Mouse (Mus musculus) kidney, embryonic 15.5 days (tissue): ENCODE results near the gene Ddx39. TPM values are rescaled to one million over a fixed set of nuclear protein-coding genes. Genes with fewer than 3 reads are reported as not detected.

Experiments
- ATAC-seq: fragments of 200-750 bp; cut with Nextera tagmentation; replicated peaks from 2 replicates; pipeline ENCODE4 v1.8.0; 2017; ENCODE audit warnings: moderate TSS enrichment; ENCODE audit not compliant: low FRiP score
- H3K27ac ChIP-seq: fragments of 300-500 bp; sonication (generic); 2 replicates; pipeline ENCODE4 v1.5.1; 2015; ENCODE audit warnings: mild to moderate bottlenecking, inconsistent platforms
- H3K27me3 ChIP-seq: fragments of 300-500 bp; sonication (generic); 2 replicates; pipeline ENCODE4 v1.6.1; 2015; ENCODE audit warnings: inconsistent platforms
- H3K36me3 ChIP-seq: fragments of 300-500 bp; sonication (generic); 2 replicates; pipeline ENCODE4 v1.6.1; 2015; ENCODE audit warnings: inconsistent platforms
- H3K4me1 ChIP-seq: fragments of 300-500 bp; sonication (generic); 2 replicates; pipeline ENCODE4 v1.6.1; 2015; ENCODE audit warnings: inconsistent platforms
- H3K4me2 ChIP-seq: fragments of 300-500 bp; sonication (generic); 2 replicates; pipeline ENCODE4 v1.6.1; 2015; ENCODE audit warnings: moderate library complexity, mild to moderate bottlenecking, inconsistent platforms
- H3K4me3 ChIP-seq: fragments of 300-500 bp; sonication (generic); replicated peaks from 2 replicates; pipeline ENCODE4 v1.5.1; 2015; ENCODE audit warnings: mild to moderate bottlenecking, inconsistent platforms
- H3K9ac ChIP-seq: fragments of 300-500 bp; sonication (generic); 2 replicates; pipeline ENCODE4 v1.6.1; 2015; ENCODE audit warnings: mild to moderate bottlenecking, inconsistent platforms
- H3K9me3 ChIP-seq: fragments of 300-500 bp; sonication (generic); replicated peaks from 2 replicates; pipeline ENCODE4 v1.6.1; 2016; ENCODE audit warnings: inconsistent platforms
- WGBS: fragments of 180-500 bp; shearing (Covaris S2); methylation state at CpG from one replicate; pipeline ENCODE4 v1.1.7; 2015; ENCODE audit warnings: mixed read lengths; 5-methylcytosine and 5-hydroxymethylcytosine counted together
- polyA plus RNA-seq: library from polyadenylated mRNA; unstranded; fragments of >200 nt; fragmentation: Nextera tagmentation; extraction: Ambion mirVana; gene quantifications from 2 replicates; pipeline ENCODE4 v1.2.1, GENCODE M21; 2015

Gene Ddx39
- polyA plus RNA-seq, 1 experiment from 2014 or later: 189 TPM

DNA sequence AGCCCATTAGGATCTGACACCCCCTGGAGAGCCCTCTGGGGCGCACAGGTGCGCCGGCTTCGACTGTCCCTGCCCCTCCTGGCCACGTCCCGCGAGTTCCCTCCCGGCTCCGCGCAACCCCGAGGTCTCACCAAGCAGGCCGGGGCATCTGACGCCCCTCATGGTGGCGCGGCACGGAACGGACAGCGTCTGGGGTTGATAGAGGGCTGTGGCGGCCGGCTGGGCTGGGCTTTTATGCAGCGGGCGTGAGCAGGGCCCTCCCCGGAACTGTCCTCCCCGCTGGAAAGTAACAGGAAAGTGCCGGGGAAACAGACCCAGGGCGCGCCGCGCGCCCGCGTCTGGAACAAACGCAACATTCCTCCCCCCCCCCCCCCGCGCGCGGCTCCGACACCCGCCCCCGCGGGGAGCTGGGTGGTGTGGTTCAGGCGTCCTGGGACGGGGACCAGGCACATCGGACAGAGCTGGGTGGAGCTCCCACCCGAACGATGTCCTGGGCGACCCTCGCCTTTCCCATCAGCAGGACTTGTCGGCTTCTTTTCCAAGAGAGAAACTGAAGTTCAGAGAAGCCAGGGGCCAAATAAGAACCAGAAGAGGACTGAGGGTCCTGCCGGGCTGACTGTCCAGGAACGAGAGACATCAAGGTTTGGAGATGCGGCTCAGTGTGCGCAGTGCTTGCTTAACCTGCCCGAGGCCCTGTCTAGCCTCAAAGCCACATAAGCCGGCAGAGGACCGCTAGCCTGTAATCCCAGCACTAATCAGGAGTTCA lies 26.2 kb downstream of the Ddx39 start, which contains the start of gene Adgre5:
TSS of gene Adgre5 (minus strand) at position 351 of the 766 bp plus-strand sequence.
- peak within 1 kb of the TSS; percentile 60 for H3K4me3 ChIP-seq
- H3K9me3 ChIP-seq: no peaks in the 10 kb centered on the region
- H3K9ac ChIP-seq: peak within 1 kb of the TSS; percentile 66
- no peaks in the 10 kb centered on the region for H3K36me3 ChIP-seq
- H3K4me1 ChIP-seq: peaks cover 53% of the 10 kb centered on the region
- peak within 1 kb of the TSS; percentile 76 for H3K27ac ChIP-seq
- peaks cover 10% of the 10 kb centered on the region; the same call in 1 of the 2 replicates for H3K27me3 ChIP-seq
- ATAC-seq: peak; percentile 67
- peak within 1 kb of the TSS; percentile 89 for H3K4me2 ChIP-seq
- WGBS: 2% methylated on average over 40 of the region's 56 CpGs

DNA sequence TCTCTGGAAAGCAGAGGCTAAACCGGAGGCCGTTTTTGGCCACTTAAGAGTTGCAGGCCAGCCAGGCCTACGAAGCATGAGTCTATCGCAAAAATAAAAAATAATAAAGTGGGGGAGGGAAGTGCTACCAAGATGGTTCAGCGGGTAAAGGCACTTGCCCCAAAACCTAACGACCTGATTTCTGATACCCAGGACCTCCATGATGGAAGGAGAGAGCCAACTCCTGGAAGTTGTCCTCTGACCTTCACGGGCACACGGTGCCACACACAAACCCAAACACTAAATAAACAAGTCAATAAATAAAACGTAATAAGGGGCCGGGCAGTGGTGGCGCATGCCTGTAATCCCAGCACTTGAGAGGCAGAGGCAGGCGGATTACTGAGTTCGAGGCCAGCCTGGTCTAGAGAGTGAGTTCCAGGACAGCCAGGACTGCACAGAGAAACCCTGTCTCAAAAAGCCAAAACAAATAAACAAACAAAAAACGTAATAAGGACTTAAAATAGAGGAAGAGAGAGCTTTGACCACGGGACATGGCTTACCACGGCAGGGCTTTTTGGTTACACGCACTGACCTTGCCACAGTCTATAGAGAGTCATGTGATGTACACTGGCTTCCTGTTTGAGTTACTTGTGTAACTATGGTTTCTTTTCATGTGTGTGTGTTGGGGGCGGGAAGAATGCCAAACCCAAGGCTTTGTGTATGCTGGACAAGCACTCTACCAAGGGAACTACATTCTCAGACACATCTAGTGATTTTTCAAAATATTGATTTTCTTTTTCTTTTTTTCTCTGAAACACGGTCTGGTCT lies 27.1 kb downstream of the Ddx39 start:
- 76% methylated on average over 19 of the region's 19 CpGs for WGBS
- no peak for ATAC-seq
- Histone ChIP-seq H3K4me1 (peaks cover 48% of the 10 kb centered on the region), H3K36me3 (no peaks in the 10 kb centered on the region), H3K9me3 (no peaks in the 10 kb centered on the region), H3K4me3 (peak overlapping the region; percentile 60), H3K27ac (peak overlapping the region; percentile 76), H3K27me3 (peaks cover 14% of the 10 kb centered on the region; the same call in 1 of the 2 replicates), H3K4me2 (peak overlapping the region; percentile 89), H3K9ac (peak overlapping the region; percentile 66)

- no peak overlapping the region for H3K4me3 ChIP-seq
Measured at GRCm38 (mm10) chr8:83742968-83743367, 28.0 kb downstream of the Ddx39 start.

DNA sequence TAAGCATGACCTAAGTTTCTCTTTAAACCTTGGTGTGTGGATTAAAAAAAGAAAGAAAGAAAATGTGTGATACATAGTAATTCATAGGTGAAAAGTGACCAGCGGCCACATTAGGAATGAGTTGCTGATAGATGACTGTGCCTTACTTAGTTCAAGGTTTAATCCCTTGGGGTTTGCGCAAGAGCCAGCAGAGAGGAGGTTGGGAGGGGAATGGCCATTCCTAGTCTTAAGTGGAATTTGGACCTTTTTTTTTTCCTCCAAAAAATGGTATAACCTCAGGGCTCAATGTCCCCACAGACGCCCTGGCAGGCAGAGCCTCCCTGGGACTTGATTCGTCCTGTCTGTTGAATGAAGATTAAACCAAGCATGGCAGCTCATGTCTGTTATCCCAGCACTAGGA lies 29.1 kb downstream of the Ddx39 start:
- no peak overlapping the region for H3K4me2 ChIP-seq

More at GRCm38 (mm10) chr8:83742968-83743367, 28.0 kb downstream of the Ddx39 start:
- Histone ChIP-seq H3K27me3 (peaks cover 20% of the 10 kb centered on the region), H3K9me3 (no peaks in the 10 kb centered on the region), H3K27ac (no peak overlapping the region), H3K36me3 (no peaks in the 10 kb centered on the region), H3K4me1 (peaks cover 45% of the 10 kb centered on the region), H3K4me2 (no peak overlapping the region), H3K9ac (no peak overlapping the region)
- 93% methylated on average over 6 of the region's 6 CpGs for WGBS
- ATAC-seq: no peak

DNA sequence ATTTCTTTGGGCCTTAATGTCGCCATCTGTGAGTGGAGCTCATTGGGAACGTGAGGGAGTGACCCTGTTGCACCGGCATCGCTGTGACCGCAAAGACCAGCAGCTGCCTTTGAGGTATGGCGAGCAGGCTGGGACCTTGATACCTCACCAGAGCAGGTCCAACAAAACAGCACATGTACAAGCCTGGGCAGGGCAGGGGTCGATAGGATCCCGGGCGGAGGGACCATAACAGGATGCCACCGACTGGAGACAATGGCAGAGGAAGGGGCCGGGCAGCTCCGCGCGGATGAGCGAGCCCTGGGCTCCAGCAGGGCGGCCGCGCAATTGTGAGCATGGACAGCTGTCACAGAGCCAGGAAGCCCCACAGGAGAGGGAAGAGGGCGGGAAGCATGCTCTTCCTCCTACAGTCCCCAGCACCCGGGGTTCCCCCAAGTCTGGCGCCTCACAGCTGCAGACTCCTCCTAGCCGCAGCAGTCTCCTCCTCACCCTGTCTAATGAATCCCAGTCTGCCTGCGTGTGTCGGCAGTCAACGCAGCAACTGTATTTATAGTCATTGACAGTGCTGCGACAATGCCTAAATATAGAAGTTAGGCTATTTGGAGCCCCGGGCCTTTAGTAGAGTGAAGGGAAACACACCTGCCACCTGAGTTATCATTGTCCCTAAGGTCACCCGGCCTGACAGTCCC lies 32.8 kb downstream of the Ddx39 start:
- Histone ChIP-seq H3K36me3 (no peaks in the 10 kb centered on the region), H3K27ac (peak overlapping the region; percentile 64), H3K4me1 (peaks cover 21% of the 10 kb centered on the region), H3K9me3 (no peaks in the 10 kb centered on the region), H3K9ac (peak overlapping the region; percentile 37; the same call in 1 of the 2 replicates), H3K27me3 (peaks cover 14% of the 10 kb centered on the region), H3K4me3 (peak overlapping the region; percentile 37), H3K4me2 (peak overlapping the region; percentile 62)
- peak; percentile 85 for ATAC-seq
- 2% methylated on average over 28 of the region's 28 CpGs for WGBS

More for the DNA sequence above, 29.1 kb downstream of the Ddx39 start:
- H3K4me3 ChIP-seq: no peak overlapping the region
- H3K27ac ChIP-seq: no peak overlapping the region
- no peak overlapping the region for H3K9ac ChIP-seq
- H3K27me3 ChIP-seq: peaks cover 20% of the 10 kb centered on the region
- 72% methylated on average over 4 of the region's 4 CpGs for WGBS
- no peaks in the 10 kb centered on the region for H3K9me3 ChIP-seq
- no peaks in the 10 kb centered on the region for H3K36me3 ChIP-seq
- H3K4me1 ChIP-seq: peaks cover 44% of the 10 kb centered on the region
- no peak for ATAC-seq

GRCm38 (mm10) chr8:83748708-83749107 lies 33.7 kb downstream of the Ddx39 start:
- no peaks in the 10 kb centered on the region for H3K36me3 ChIP-seq
- peak overlapping the region; percentile 64 for H3K27ac ChIP-seq
- H3K27me3 ChIP-seq: peaks cover 14% of the 10 kb centered on the region
- peaks cover 21% of the 10 kb centered on the region for H3K4me1 ChIP-seq
- H3K4me2 ChIP-seq: no peak overlapping the region; the same call in 1 of the 2 replicates
- no peak overlapping the region for H3K4me3 ChIP-seq
- WGBS: 37% methylated on average over 3 of the region's 3 CpGs
- H3K9me3 ChIP-seq: no peaks in the 10 kb centered on the region
- no peak overlapping the region for H3K9ac ChIP-seq
- ATAC-seq: 0 out of 2 replicates have a peak, but pooled peaks have one; percentile 27

GRCm38 (mm10) chr8:83749265-83749664 lies 34.3 kb downstream of the Ddx39 start:
- H3K9ac ChIP-seq: no peak overlapping the region
- no peaks in the 10 kb centered on the region for H3K36me3 ChIP-seq
- H3K27ac ChIP-seq: peak overlapping the region; percentile 64; the same call in 1 of the 2 replicates
- no peak overlapping the region for H3K4me3 ChIP-seq
- no peak for ATAC-seq
- H3K4me2 ChIP-seq: no peak overlapping the region
- no peaks in the 10 kb centered on the region for H3K9me3 ChIP-seq
- 88% methylated on average over 9 of the region's 9 CpGs for WGBS
- peaks cover 21% of the 10 kb centered on the region for H3K4me1 ChIP-seq
- H3K27me3 ChIP-seq: peaks cover 14% of the 10 kb centered on the region

- H3K4me2 ChIP-seq: no peak overlapping the region
- H3K27ac ChIP-seq: no peak overlapping the region
- H3K4me1 ChIP-seq: peaks cover 4% of the 10 kb centered on the region; the same call in 1 of the 2 replicates
- 0 out of 2 replicates have a peak, but pooled peaks cover 3% of the 10 kb centered on the region for H3K27me3 ChIP-seq
- no peak overlapping the region for H3K4me3 ChIP-seq
- WGBS: 50% methylated on average over 3 of the region's 3 CpGs
- ATAC-seq: no peak
- no peaks in the 10 kb centered on the region for H3K36me3 ChIP-seq
- no peak overlapping the region for H3K9ac ChIP-seq
- no peaks in the 10 kb centered on the region for H3K9me3 ChIP-seq
Measured at GRCm38 (mm10) chr8:83754149-83754548, 39.2 kb downstream of the Ddx39 start.

- Histone ChIP-seq H3K36me3 (no peaks in the 10 kb centered on the region), H3K4me3 (no peak overlapping the region), H3K27ac (no peak overlapping the region), H3K4me1 (no peaks in the 10 kb centered on the region), H3K9me3 (no peaks in the 10 kb centered on the region), H3K27me3 (no peaks in the 10 kb centered on the region), H3K4me2 (no peak overlapping the region), H3K9ac (no peak overlapping the region)
- WGBS: 97% methylated on average over 3 of the region's 3 CpGs
- no peak for ATAC-seq
Measured at GRCm38 (mm10) chr8:83756273-83756672, 41.3 kb downstream of the Ddx39 start.

DNA sequence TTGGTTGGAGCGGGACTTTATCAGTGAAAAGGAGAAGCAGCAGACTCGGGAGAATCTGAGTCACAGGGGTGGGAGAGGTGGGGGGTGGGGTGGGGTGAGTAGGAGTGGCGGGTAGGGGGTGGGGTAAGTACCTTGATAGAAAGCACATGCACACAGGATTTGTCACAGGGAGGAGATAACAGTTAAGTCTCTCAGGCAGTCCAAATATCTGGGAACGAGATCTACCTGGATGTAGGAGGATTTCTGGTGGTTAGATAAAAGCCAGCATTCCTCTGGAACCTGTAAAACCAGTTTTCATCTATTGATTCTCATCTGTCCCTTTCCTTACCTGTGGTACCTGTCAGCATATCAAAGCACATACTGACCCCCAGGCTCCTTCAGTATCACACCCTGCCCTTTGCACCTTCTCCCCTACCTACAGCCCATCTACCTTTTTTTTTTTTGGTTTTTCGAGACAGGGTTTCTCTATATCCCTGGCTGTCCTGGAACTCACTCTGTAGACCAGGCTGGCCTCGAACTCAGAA lies 42.2 kb downstream of the Ddx39 start:
- Histone ChIP-seq H3K27me3 (no peaks in the 10 kb centered on the region), H3K27ac (no peak overlapping the region), H3K4me1 (no peaks in the 10 kb centered on the region), H3K9me3 (no peaks in the 10 kb centered on the region), H3K4me3 (no peak overlapping the region), H3K9ac (no peak overlapping the region), H3K4me2 (no peak overlapping the region), H3K36me3 (no peaks in the 10 kb centered on the region)
- no peak for ATAC-seq
- 82% methylated on average over 6 of the region's 6 CpGs for WGBS

GRCm38 (mm10) chr8:83758298-83758697 lies 43.3 kb downstream of the Ddx39 start:
- no peaks in the 10 kb centered on the region for H3K36me3 ChIP-seq
- H3K9me3 ChIP-seq: no peaks in the 10 kb centered on the region
- H3K4me3 ChIP-seq: no peak overlapping the region
- H3K4me2 ChIP-seq: no peak overlapping the region
- no peaks in the 10 kb centered on the region for H3K27me3 ChIP-seq
- ATAC-seq: no peak
- H3K27ac ChIP-seq: no peak overlapping the region
- 67% methylated on average over 5 of the region's 5 CpGs for WGBS
- H3K9ac ChIP-seq: no peak overlapping the region
- no peaks in the 10 kb centered on the region for H3K4me1 ChIP-seq
